Mouse (Mus musculus): ENCODE measurements around the gene Ucp2. TPM values are rescaled to one million over a fixed set of nuclear protein-coding genes. Genes with fewer than 3 reads are reported as not detected.

Gene Ucp2
- total RNA-seq, 1 experiment from 2014 or later, result 132 TPM

DNA sequence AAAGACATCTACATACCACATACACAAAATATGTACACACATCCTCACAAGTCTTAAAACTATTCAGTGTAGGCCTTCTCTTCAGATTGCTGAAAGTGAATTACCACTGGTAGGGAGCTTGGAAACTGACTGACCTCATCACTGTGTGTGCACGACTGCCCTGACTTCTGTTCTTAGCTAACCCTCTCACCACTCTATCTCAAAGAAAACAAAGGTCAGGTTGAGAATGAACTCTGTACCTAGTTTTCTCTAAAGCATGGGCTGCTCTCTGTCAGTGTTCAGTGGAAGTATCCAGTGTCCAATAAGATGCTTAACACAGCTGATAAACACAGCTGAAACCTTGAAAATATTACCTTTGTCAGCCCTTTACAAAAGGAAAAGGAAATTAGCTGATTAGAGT is 51.3 kb downstream of the Ucp2 start:
- no peak for ATAC-seq (replicated peaks; ENCODE audit: low read depth, poor library complexity, severe bottlenecking)

DNA sequence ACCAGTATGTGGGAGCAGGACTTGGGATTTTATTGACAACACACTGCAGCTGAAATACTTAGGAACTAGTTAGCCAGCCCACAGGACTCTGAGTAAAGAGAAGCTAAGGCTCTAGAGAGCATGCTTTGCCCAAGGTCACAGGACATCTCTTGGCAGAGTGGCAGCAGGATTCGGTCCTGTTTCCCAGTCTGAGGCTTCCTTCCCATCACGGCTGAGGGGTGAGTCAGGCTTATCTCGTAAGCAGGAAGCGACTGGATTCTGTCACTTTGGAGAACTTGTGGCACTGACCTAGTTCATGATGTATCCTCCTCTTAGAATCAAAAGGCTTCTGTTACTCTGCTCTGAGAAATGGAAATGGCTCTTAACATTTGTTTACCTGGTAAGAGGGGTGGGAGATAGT is 54.5 kb downstream of the Ucp2 start:
- ATAC-seq (replicated peaks; ENCODE audit: low read depth, poor library complexity, severe bottlenecking), result no peak

DNA sequence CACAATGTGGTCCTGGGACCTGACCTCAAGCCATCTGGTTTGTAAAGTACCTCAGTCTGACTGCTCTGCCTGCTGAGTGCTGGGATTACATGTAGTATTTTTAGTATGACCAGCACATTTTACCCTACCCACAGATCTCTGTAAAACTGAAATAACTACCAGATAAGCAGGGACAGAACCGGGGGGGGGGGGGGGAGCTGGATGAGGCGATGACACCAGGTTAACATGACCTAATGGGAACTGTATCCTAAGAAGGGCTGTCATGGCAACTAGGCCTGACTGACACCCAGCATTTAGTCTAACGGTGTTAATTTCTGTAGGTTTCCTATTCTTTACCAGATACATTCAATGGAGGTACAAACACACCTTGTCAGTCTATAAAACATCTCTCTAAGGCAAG is 56.7 kb downstream of the Ucp2 start:
- no peak for ATAC-seq (replicated peaks; ENCODE audit: low read depth, poor library complexity, severe bottlenecking)

DNA sequence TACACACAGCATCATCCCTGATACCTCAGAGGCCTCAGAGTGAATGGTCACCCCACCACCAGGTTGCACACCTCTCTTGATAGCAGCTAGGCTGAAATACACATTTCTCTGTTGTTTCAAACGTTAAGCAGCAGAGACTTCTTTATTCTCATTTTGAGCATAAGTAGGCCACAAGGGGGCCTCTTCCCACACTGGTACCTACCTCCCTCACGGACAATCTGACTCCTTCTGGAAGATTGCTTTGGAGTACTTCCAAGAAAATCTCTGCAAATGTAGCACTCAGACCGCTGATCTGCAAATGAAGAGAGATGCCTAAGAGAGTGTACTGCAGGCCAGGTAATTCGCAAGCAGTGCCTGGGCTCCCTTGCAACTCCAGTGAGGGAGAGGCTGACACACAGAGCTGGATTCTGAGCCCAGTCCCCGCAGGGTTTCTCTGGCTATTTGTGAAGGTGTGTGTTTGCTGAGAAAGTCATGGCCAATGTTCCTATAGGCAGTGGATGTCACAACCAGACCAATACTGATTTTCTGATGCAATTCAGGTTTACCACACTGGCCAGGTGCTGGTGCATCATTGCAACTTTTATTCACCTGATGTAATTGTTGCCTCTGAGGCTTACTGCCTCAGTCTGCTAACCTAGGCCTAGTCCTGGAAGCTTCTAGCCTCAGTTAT is 57.3 kb downstream of the Ucp2 start:
- no peak for ATAC-seq (replicated peaks; ENCODE audit: low read depth, poor library complexity, severe bottlenecking)

Other genes with a start within 250 kb of the Ucp2 start
- not detected in 2 replicates for gene P4ha3, start 207.8 kb upstream of the Ucp2 start, total RNA-seq (2017)
- 36.2 and 46.9 TPM in 2 replicates for gene C2cd3, start 121.1 kb upstream of the Ucp2 start, total RNA-seq (2017)
- gene Ppme1, start 121.0 kb upstream of the Ucp2 start, total RNA-seq (2017), result 25.9 and 29.5 TPM in 2 replicates
- not detected in 2 replicates for gene Ucp3, start 20.3 kb upstream of the Ucp2 start, total RNA-seq (2017)
- 0.37 TPM in 1 of 2 replicates, not detected in the other for gene Dnajb13, start 21.6 kb downstream of the Ucp2 start, total RNA-seq (2017)
- 11.0 and 22.6 TPM in 2 replicates for gene Coa4, start 43.7 kb downstream of the Ucp2 start, total RNA-seq (2017)
- gene Rab6a, start 114.1 kb downstream of the Ucp2 start, total RNA-seq (2017), result 53.2 and 58.1 TPM in 2 replicates
- gene Mrpl48, start 115.0 kb downstream of the Ucp2 start, total RNA-seq (2017), result 70.3 and 84.2 TPM in 2 replicates
- 0.15 and 0.37 TPM in 2 replicates for gene Plekhb1, start 169.1 kb downstream of the Ucp2 start, total RNA-seq (2017)
- 12.2 and 17.0 TPM in 2 replicates for gene Fam168a, start 213.3 kb downstream of the Ucp2 start, total RNA-seq (2017)

Measured in common myeloid progenitor, adult 5-6 weeks (primary cell).